Mouse (Mus musculus) right cerebral cortex, postnatal 4 days (tissue): ENCODE measurements around the gene Narfl.

ENCODE experiments used
- DNase-seq: peaks from one replicate; pipeline ENCODE4 v3.0.0-alpha.2; 2022

Narfl gene

DNA sequence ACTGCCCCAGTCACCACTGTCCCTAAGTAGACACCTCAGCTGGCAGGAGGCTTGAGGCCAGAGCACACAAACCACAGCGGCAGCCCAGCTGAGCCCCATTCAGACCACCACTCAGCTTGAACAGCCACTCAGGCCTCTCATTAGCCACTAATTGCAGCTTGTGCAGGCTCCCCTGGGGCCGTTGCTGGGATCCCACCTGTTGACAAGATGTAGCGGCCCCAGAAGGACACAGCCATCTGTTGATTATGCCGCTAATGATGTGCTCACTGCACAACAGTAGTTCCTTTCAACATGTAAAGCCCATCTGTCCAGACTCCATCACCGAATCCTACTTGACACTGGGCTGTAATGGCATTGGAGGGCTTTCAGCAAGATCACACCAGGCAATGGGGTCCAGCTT lies 7.7 kb upstream of the Narfl start:
- no peak for DNase-seq

- DNase-seq: no peak
Measured at GRCm38 (mm10) chr17:25769331-25769730, 4.2 kb upstream of the Narfl start.

DNA sequence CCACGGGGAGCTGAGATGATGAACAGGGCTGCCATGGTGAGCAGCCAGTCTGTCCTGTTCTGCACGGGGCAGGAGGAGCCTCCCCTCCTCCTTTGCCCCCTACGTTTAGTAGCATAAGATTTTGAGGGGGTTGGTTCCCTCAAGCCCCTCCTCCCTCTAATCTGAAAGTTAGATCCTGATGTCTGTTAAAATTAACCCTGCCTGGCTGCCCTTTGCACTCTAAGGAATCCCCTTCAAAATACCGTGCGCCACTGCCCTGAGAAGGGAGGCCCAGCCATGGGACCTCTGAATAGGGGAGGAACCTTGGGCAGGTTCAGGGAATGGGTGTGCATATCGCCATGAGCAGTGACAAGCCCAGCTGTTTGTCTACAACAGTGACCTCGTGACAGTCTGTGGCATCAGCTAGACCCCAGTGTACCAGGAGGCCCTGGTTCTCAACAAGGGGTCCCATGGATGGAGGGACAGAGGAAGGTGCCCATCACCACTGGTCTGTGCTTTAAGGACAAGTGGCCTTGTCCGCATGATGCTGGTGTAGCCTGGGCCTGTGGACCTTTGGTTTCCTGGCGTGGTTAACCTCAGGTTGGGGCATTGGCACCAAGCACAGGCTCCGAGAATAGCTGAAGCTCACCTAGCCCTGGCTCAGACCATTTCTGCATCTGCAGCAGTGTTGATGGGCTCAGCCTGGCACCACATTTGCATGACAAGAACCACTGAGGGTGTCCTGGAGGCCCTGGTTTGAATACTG lies 1.9 kb downstream of the Narfl start:
- DNase-seq: no peak

DNA sequence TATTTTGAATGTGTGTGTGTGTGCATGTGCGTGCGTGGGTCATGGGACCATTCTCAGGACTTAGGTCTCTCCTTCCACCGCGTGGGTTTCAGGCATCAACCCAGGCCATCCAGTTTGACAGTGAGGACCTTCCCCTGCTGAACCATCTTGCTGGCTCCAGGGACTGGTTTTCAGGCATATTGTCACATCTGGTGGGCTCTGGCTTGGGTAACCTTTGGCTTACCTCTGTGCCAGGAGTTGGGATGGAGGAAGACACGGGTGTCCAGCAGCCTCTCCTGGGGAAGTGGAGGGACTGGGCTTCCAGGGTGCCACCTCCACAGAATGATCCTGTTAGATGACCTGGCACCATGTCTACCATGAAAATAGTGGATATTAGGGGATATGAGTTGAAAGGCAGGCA lies 4.4 kb downstream of the Narfl start:
- DNase-seq: no peak

GRCm38 (mm10) chr17:25781339-25781738 lies 7.8 kb downstream of the Narfl start:
- DNase-seq: no peak

- no peak for DNase-seq
Measured at GRCm38 (mm10) chr17:25783086-25783485, 9.5 kb downstream of the Narfl start.

DNA sequence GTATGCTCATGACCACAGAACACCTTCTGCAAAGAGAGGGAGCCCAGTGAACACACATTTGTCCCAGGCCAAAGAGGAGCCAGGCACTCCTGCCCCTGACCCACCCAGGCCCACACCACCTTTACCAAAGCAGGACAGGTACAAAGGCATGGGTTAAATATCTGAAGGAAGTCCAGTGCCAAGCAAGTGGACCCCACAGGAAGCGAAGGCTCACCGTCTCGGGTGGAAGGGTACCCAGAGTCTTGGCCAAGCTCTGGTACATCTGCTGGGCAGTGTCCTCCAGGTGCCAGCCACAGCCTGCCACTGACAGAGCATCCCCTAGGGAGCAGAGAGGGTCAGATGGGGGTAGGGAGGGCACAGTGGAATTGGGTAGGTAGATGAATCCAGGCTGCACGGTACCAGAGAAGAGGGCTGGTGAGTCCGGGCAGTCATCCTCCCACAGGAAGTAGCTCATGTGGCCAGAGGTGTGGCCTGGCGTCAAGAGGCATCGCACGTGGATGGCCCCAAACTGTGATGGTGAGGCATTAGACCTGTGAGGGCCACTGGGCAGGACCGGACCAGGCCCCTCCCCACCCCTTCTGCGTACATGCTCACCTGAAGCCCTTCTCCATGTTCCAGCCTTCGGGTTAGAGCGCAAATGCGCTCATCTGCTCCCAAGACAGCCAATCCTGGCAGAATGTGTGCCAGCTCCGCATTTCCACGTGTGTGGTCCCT lies 10.4 kb downstream of the Narfl start:
- DNase-seq: no peak

- DNase-seq: peak; percentile 98
Measured at GRCm38 (mm10) chr17:25785281-25785745, 11.7 kb downstream of the Narfl start, which contains the start of gene Haghl. TSS of gene Haghl (minus strand) at chr17:25785673.

DNA sequence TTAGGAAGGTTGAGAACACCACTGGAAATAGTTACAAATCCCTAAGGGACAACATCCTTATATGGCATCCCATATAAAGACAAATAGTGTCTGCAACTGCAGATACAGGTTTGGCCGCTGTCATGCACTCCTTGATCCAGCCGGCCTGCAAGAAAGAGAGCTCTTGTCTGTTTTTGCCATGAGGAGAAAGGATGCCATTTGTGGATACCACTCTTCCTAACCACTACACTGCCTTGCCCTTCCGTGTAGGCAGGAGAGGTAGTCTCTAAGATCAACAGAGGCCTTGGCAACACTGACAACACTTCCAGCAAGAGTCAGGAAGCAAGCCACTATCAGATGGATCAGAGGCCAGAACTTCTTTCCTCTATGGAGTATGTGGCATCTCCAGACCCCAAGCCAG lies 12.7 kb downstream of the Narfl start, which contains the start of gene Ccdc78:
Gene Ccdc78, plus strand, starts transcription at position 301 of the 400 bp plus-strand sequence.
- DNase-seq: no peak

GRCm38 (mm10) chr17:25786781-25787504 lies 13.4 kb downstream of the Narfl start:
- no peak for DNase-seq

DNA sequence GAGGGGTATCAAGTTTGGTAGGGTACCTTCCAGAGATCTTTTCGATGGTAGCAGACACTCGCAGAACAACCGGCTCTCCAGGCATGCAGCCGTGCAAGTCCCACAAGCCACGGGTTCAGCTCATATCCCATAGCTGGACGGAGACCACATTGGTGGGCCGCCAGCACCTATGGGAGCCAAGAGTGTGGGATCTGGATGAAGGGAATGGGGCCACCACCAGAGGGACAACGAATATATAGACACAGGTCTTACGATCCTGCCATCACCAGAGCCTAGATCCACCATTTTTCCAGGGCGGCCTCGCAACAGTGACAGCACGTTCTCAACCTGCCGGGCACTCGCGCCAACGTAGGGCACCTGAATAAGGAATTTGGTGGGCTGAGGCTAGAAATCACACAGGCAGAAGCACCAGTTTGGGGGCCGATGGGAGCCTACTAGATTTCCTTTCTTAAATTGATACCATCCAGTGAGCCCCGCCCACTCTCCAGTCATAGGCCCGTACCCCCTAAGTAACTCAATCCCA lies 17.8 kb downstream of the Narfl start:
- DNase-seq: no peak

- DNase-seq: peak; percentile 85
Measured at GRCm38 (mm10) chr17:25791843-25792527, 18.4 kb downstream of the Narfl start.

GRCm38 (mm10) chr17:25792615-25793014 lies 19.0 kb downstream of the Narfl start, which contains the start of gene Fam173a:
TSS of gene Fam173a (minus strand) at chr17:25792901.
- peak; percentile 77 for DNase-seq

DNA sequence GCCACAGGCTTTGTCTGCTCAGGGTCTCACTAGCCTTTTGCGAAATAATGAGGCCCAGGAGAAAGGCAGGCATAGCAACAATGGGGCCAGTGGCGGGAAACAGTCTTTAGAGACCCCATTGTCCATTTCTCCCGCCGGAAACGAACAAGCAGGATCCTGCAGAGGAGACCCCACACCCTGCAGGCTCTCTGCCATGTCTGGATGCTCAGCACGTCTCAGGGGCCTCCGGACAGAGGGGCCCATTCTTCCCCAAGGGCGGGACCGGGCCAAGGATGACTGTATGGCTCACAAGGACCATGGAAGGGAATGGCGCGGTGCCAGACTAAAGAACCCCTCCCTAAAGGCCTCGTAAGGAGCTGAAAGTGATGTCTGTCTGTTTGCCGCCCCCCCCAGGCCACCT lies 20.6 kb downstream of the Narfl start:
- DNase-seq: no peak

DNA sequence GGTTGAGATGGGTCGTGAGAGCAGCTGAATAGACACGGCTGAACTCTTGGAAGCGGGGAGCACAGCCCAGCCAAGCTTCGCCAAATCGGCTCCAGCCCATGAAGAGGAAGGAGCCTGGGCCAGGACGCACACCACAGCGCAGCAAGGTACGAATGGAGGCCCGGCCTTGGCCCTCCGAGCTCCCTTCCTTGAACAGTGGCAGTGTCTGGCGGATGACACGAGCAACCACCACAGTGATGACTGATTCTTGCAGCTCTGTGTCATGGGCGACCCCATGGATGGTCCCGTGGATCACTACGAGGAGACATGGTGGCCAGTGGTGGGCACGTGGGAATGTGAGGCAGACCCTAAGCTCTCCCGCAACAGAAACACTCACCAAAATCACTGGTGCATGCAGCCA lies 21.4 kb downstream of the Narfl start:
- no peak for DNase-seq

- no peak for DNase-seq
Measured at GRCm38 (mm10) chr17:25795609-25796092, 22.1 kb downstream of the Narfl start, which contains the start of gene AC134908.4. TSS of gene AC134908.4 (minus strand) at chr17:25795659.

DNA sequence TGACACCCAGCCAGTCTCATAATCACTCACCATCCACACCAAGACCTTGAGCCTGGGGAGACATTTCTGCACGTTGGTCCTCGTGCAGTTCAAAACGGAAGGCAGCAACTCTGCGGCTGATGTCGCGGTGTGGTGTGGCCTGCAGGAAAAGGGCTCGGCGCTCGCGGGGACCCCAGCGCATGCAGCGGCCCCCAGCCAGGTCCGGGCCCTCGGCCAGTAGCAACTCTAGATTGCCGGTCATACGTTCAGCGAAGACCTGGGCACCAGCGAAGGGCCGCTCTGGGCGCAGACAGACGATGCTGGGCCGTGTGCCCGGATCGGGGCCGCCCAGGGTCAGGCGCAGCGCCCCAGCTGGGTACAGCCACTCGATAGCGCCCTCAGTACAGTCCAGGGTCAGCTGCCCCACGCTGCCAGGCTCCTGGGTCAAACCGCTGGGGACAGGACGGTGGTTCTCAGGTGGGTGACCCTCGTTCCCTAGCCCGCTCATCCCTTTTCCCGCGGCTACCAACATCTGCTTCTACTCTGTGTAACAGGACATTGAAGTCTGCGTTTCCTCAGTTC lies 22.7 kb downstream of the Narfl start:
- peak; percentile 45 for DNase-seq

GRCm38 (mm10) chr17:25796951-25797369 lies 23.4 kb downstream of the Narfl start, which contains the start of gene Metrn:
TSS of gene Metrn (minus strand) at chr17:25797136.
- peak; percentile 78 for DNase-seq

- no peak for DNase-seq
Measured at GRCm38 (mm10) chr17:25801029-25801428, 27.5 kb downstream of the Narfl start.

- DNase-seq: peak; percentile 71
Measured at GRCm38 (mm10) chr17:25802825-25803517, 29.4 kb downstream of the Narfl start.

GRCm38 (mm10) chr17:25806507-25806906 lies 32.9 kb downstream of the Narfl start:
- DNase-seq: no peak
